Mouse (Mus musculus): ENCODE results near the gene Ms4a2. TPM values are rescaled to one million over a fixed set of nuclear protein-coding genes. Genes with fewer than 3 reads are reported as not detected.

Gene Ms4a2
- polyA plus RNA-seq, 1 experiment from 2014 or later, result not detected

GRCm38 (mm10) chr19:11589205-11589604 is 34.3 kb downstream of the Ms4a2 start:
- H3K4me1 ChIP-seq (replicated peaks), result no peaks in the 10 kb centered on the region
- H3K4me2 ChIP-seq, result no peak overlapping the region
- H3K4me3 ChIP-seq (replicated peaks), result no peak overlapping the region
- H3K27me3 ChIP-seq, result no peaks in the 10 kb centered on the region
- no peaks in the 10 kb centered on the region for H3K36me3 ChIP-seq
- no peak overlapping the region for H3K27ac ChIP-seq
- no peak for ATAC-seq (ENCODE audit: insufficient number of reproducible peaks, insufficient read depth, low FRiP score, low TSS enrichment, low read depth)
- H3K9me3 ChIP-seq, result no peaks in the 10 kb centered on the region
- no peak overlapping the region for H3K9ac ChIP-seq (replicated peaks)
- WGBS, result 80% methylated on average over 4 of the region's 4 CpGs

- Histone ChIP-seq H3K27ac (no peak overlapping the region), H3K9me3 (no peaks in the 10 kb centered on the region), H3K36me3 (no peaks in the 10 kb centered on the region), H3K4me2 (no peak overlapping the region), H3K4me3 (replicated peaks) (no peak overlapping the region), H3K4me1 (replicated peaks) (no peaks in the 10 kb centered on the region), H3K27me3 (no peaks in the 10 kb centered on the region), H3K9ac (replicated peaks) (no peak overlapping the region)
- 89% methylated on average over 8 of the region's 8 CpGs for WGBS
- ATAC-seq (ENCODE audit: insufficient number of reproducible peaks, insufficient read depth, low FRiP score, low TSS enrichment, low read depth), result no peak
Measured at GRCm38 (mm10) chr19:11574965-11575364, 48.6 kb downstream of the Ms4a2 start.

Other genes with a start within 250 kb of the Ms4a2 start
- gene Ms4a4a, start 248.2 kb downstream of the Ms4a2 start, polyA plus RNA-seq (2016; fragmentation: Nextera tagmentation; extraction: Ambion mirVana), result 1.6 and 2.0 TPM in 2 replicates
- gene Ms4a4c, start 218.9 kb downstream of the Ms4a2 start, polyA plus RNA-seq (2016; fragmentation: Nextera tagmentation; extraction: Ambion mirVana), result 0.22 TPM in 1 of 2 replicates, not detected in the other
- gene Ms4a4b, start 180.2 kb downstream of the Ms4a2 start, polyA plus RNA-seq (2016; fragmentation: Nextera tagmentation; extraction: Ambion mirVana), result not detected in 2 replicates
- 1.8 and 2.5 TPM in 2 replicates for gene Ms4a6c, start 154.4 kb downstream of the Ms4a2 start, polyA plus RNA-seq (2016; fragmentation: Nextera tagmentation; extraction: Ambion mirVana)
- gene Gm8369, start 137.8 kb downstream of the Ms4a2 start, polyA plus RNA-seq (2016; fragmentation: Nextera tagmentation; extraction: Ambion mirVana), result not detected in 2 replicates
- 2.3 and 2.9 TPM in 2 replicates for gene Ms4a6b, start 107.2 kb downstream of the Ms4a2 start, polyA plus RNA-seq (2016; fragmentation: Nextera tagmentation; extraction: Ambion mirVana)
- gene Ms4a4d, start 86.9 kb downstream of the Ms4a2 start, polyA plus RNA-seq (2016; fragmentation: Nextera tagmentation; extraction: Ambion mirVana), result 0.63 and 0.73 TPM in 2 replicates
- gene Ms4a6d, start 18.9 kb downstream of the Ms4a2 start, polyA plus RNA-seq (2016; fragmentation: Nextera tagmentation; extraction: Ambion mirVana), result 2.0 and 2.3 TPM in 2 replicates
- gene Ms4a3, start 17.1 kb upstream of the Ms4a2 start, polyA plus RNA-seq (2016; fragmentation: Nextera tagmentation; extraction: Ambion mirVana), result not detected in 2 replicates
- gene Oosp2, start 36.8 kb upstream of the Ms4a2 start, polyA plus RNA-seq (2016; fragmentation: Nextera tagmentation; extraction: Ambion mirVana), result not detected in 2 replicates
- 0.63 TPM in 1 of 2 replicates, not detected in the other for gene Oosp1, start 67.4 kb upstream of the Ms4a2 start, polyA plus RNA-seq (2016; fragmentation: Nextera tagmentation; extraction: Ambion mirVana)
- gene Oosp3, start 73.3 kb upstream of the Ms4a2 start, polyA plus RNA-seq (2016; fragmentation: Nextera tagmentation; extraction: Ambion mirVana), result not detected in 2 replicates
- not detected in 2 replicates for gene Gif, start 123.8 kb upstream of the Ms4a2 start, polyA plus RNA-seq (2016; fragmentation: Nextera tagmentation; extraction: Ambion mirVana)
- gene Mrpl16, start 146.7 kb upstream of the Ms4a2 start, polyA plus RNA-seq (2016; fragmentation: Nextera tagmentation; extraction: Ambion mirVana), result 45.5 and 45.6 TPM in 2 replicates
- 5.1 and 5.8 TPM in 2 replicates for gene Stx3, start 195.7 kb upstream of the Ms4a2 start, polyA plus RNA-seq (2016; fragmentation: Nextera tagmentation; extraction: Ambion mirVana)
- not detected in 2 replicates for gene Olfr1417, start 215.5 kb upstream of the Ms4a2 start, polyA plus RNA-seq (2016; fragmentation: Nextera tagmentation; extraction: Ambion mirVana)
- gene Olfr1418, start 237.3 kb upstream of the Ms4a2 start, polyA plus RNA-seq (2016; fragmentation: Nextera tagmentation; extraction: Ambion mirVana), result not detected in 2 replicates